Mouse (Mus musculus) neutrophil, adult 5-6 weeks (primary cell): ENCODE data around the gene Casq1. TPM values are rescaled to one million over a fixed set of nuclear protein-coding genes. Genes with fewer than 3 reads are reported as not detected.

Experiments
- ATAC-seq: fragments of 151-379, 151-347 bp; 2 replicates; pipeline ENCODE4 v1.8.0; 2017; ENCODE audit warnings: mild to moderate bottlenecking, moderate TSS enrichment; ENCODE audit not compliant: insufficient number of reproducible peaks, poor library complexity, low FRiP score, severe bottlenecking; ENCODE audit errors: extremely low read depth
- total RNA-seq: library from RNA; stranded (forward); fragments of 200-1000 nt; gene quantifications from 2 replicates; pipeline ENCODE4 v1.2.3, GENCODE M21; 2017

Casq1 gene
- total RNA-seq, 1 experiment from 2014 or later: not detected

GRCm38 (mm10) chr1:172212776-172213175 is 6.9 kb downstream of the Casq1 start:
- ATAC-seq: no peak

- ATAC-seq: no peak
Observed at GRCm38 (mm10) chr1:172207111-172207584, 12.5 kb downstream of the Casq1 start.

GRCm38 (mm10) chr1:172206141-172206917 is 13.3 kb downstream of the Casq1 start, which contains the start of gene Pea15a:
Pea15a (minus strand) TSS chr1:172206804.
- no peak for ATAC-seq

- 0 out of 2 replicates have a peak, but pooled peaks have one; percentile 25 for ATAC-seq
Observed at GRCm38 (mm10) chr1:172205741-172206087, 14.0 kb downstream of the Casq1 start.

- ATAC-seq: no peak
Observed at GRCm38 (mm10) chr1:172204814-172205740, 14.6 kb downstream of the Casq1 start.

GRCm38 (mm10) chr1:172204033-172204813 is 15.4 kb downstream of the Casq1 start:
- no peak for ATAC-seq

GRCm38 (mm10) chr1:172203566-172203965 is 16.1 kb downstream of the Casq1 start:
- ATAC-seq: no peak

- no peak for ATAC-seq
Observed at GRCm38 (mm10) chr1:172202894-172203522, 16.7 kb downstream of the Casq1 start.

- ATAC-seq: no peak
Observed at GRCm38 (mm10) chr1:172201967-172202880, 17.4 kb downstream of the Casq1 start.

- ATAC-seq: no peak
Observed at GRCm38 (mm10) chr1:172200871-172201447, 18.7 kb downstream of the Casq1 start.

- ATAC-seq: no peak
Observed at GRCm38 (mm10) chr1:172200161-172200560, 19.5 kb downstream of the Casq1 start.

GRCm38 (mm10) chr1:172198996-172199395 is 20.7 kb downstream of the Casq1 start:
- ATAC-seq: no peak

- no peak for ATAC-seq
Observed at GRCm38 (mm10) chr1:172198316-172198715, 21.4 kb downstream of the Casq1 start.

- ATAC-seq: no peak
Observed at GRCm38 (mm10) chr1:172197851-172198250, 21.8 kb downstream of the Casq1 start.

GRCm38 (mm10) chr1:172197146-172197545 is 22.5 kb downstream of the Casq1 start:
- ATAC-seq: no peak

GRCm38 (mm10) chr1:172194435-172194834 is 25.2 kb downstream of the Casq1 start:
- no peak for ATAC-seq

- ATAC-seq: no peak
Observed at GRCm38 (mm10) chr1:172192217-172192616, 27.5 kb downstream of the Casq1 start.
